Mouse (Mus musculus): ENCODE results near the gene Mylk3. TPM values are rescaled to one million over a fixed set of nuclear protein-coding genes. Genes with fewer than 3 reads are reported as not detected.

Mylk3 gene
- polyA plus RNA-seq (2015; fragmentation: Nextera tagmentation; extraction: Ambion mirVana): 2.6 and 4.7 TPM in 2 replicates

DNA sequence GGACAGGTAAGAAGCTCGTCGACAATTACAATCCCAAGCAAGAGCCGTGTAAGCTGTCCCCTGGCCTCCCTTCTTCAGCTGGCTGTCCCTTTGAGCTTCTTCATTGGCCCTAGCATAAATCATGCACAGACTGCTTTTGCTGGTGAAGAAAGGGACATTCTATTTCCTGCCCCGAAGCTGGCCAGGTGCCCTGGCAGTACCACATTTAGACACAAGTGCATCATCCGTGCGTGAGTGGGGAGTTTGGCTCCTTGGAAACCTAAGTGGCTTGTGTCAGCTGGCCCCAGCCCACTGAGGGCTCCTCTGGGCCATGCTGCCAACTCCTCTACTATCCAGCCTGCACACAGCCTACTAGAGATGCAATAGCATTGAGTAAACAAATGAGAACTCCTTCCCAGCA, at the start of gene Mylk3:
Gene Mylk3 (minus strand): TSS at position 141 of the 400 bp plus-strand sequence.
- Histone ChIP-seq H3K9me3 (ENCODE audit: low read length) (no peaks in the 10 kb centered on the region), H3K27me3 (replicated peaks; ENCODE audit: insufficient read depth, low read length) (no peaks in the 10 kb centered on the region), H3K9ac (replicated peaks; ENCODE audit: low read depth) (no peak within 1 kb of the TSS), H3K27ac (ENCODE audit: low read length) (no peak within 1 kb of the TSS), H3K4me3 (ENCODE audit: low read depth, low read length) (no peak within 1 kb of the TSS), H3K4me2 (replicated peaks; ENCODE audit: low read depth, low read length) (no peak within 1 kb of the TSS), H3K36me3 (ENCODE audit: insufficient read depth, low read length) (no peaks in the 10 kb centered on the region), H3K4me1 (ENCODE audit: insufficient read depth, low read depth, low read length) (no peaks in the 10 kb centered on the region)
- TF ChIP-seq EP300 (IDR thresholded peaks at IDR 0.05) (no peak), CTCF (IDR thresholded peaks at IDR 0.05) (no peak)
- ATAC-seq: 0 out of 2 replicates have a peak, but pooled peaks have one; percentile 14
- WGBS: 50% methylated on average over 6 of the region's 6 CpGs
- DNase-seq (ENCODE audit: low spot score): no peak

DNA sequence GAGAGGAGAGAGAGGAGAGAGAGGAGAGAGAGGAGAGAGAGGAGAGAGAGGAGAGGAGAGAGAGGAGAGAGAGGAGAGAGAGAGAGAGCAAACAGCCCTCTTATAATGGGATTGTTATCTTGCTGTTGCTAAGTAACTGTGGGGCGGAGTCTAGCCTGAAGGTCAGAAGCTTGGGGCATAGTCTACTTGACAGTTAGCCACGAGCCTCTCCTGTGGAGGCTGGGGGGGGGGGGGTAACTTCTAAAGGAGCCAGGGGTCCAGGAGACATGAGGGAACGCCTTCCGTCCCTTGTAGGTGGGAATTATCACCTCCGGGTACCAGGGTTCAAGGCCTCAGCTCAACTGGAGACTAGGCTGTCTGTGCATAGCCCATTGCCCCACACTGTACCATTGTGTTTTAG, 49.6 kb upstream of the Mylk3 start:
- no peak for ATAC-seq
- Histone ChIP-seq H3K9me3 (ENCODE audit: low read length) (no peaks in the 10 kb centered on the region), H3K4me3 (ENCODE audit: low read depth, low read length) (no peak overlapping the region), H3K4me2 (replicated peaks; ENCODE audit: low read depth, low read length) (no peak overlapping the region), H3K4me1 (ENCODE audit: insufficient read depth, low read depth, low read length) (peaks cover 6% of the 10 kb centered on the region; the same call in 1 of the 2 replicates), H3K36me3 (ENCODE audit: insufficient read depth, low read length) (no peaks in the 10 kb centered on the region), H3K27me3 (replicated peaks; ENCODE audit: insufficient read depth, low read length) (no peaks in the 10 kb centered on the region), H3K9ac (replicated peaks; ENCODE audit: low read depth) (no peak overlapping the region), H3K27ac (ENCODE audit: low read length) (no peak overlapping the region)
- peak; percentile 42 for DNase-seq (ENCODE audit: low spot score)
- 30% methylated on average over 5 of the region's 5 CpGs for WGBS
- no peak for TF ChIP-seq CTCF (IDR thresholded peaks at IDR 0.05)
- TF ChIP-seq EP300 (IDR thresholded peaks at IDR 0.05): no peak

DNA sequence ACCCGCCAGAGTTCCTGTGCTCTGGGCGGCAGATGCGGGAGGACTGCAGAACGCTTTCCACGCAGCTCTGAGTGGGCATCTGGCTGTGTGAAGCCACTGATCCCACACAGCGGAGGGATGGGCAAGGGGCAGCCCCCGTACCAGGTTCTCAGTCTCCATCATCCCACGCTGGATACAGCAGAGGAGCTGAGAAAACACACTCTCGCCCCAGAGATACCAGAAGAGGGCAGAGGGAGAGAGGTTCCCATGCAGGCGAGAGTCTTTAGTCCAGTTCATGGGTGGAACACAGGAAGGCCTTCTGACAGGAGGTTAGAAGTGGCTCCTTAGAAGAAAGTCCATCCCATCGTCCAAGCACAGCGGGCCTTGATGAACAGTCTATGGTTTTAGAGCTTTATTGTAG, 48.7 kb upstream of the Mylk3 start:
- Histone ChIP-seq H3K27me3 (replicated peaks; ENCODE audit: insufficient read depth, low read length) (no peaks in the 10 kb centered on the region), H3K4me2 (replicated peaks; ENCODE audit: low read depth, low read length) (no peak overlapping the region), H3K9me3 (ENCODE audit: low read length) (no peaks in the 10 kb centered on the region), H3K27ac (ENCODE audit: low read length) (no peak overlapping the region), H3K9ac (replicated peaks; ENCODE audit: low read depth) (no peak overlapping the region), H3K36me3 (ENCODE audit: insufficient read depth, low read length) (no peaks in the 10 kb centered on the region), H3K4me1 (ENCODE audit: insufficient read depth, low read depth, low read length) (peaks cover 8% of the 10 kb centered on the region; the same call in 1 of the 2 replicates), H3K4me3 (ENCODE audit: low read depth, low read length) (no peak overlapping the region)
- ATAC-seq (no peak), DNase-seq (ENCODE audit: low spot score) (no peak)
- WGBS: 78% methylated on average over 12 of the region's 12 CpGs
- TF ChIP-seq CTCF (IDR thresholded peaks at IDR 0.05) (no peak), EP300 (IDR thresholded peaks at IDR 0.05) (no peak)

DNA sequence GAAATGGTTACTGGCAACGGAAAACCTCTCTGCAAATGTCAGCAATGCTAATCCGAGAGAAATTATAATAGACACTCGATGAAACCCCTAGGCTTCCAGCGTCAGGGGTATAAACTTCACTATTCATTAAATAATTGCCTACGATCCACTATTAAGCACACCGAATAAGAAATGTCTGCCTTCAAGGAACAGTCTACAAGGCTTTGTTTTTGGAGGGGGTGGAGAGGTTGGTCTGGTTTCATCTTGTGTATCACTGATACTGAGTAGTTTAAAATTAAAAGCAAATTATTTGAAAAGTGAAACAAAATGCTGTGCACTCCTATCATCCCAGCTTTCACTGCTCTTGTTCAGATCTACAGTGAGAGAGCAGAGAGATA, 46.9 kb upstream of the Mylk3 start:
- no peaks in the 10 kb centered on the region for H3K36me3 ChIP-seq (ENCODE audit: insufficient read depth, low read length)
- no peak overlapping the region for H3K9ac ChIP-seq (replicated peaks; ENCODE audit: low read depth)
- H3K27me3 ChIP-seq (replicated peaks; ENCODE audit: insufficient read depth, low read length): no peaks in the 10 kb centered on the region
- ATAC-seq (peak; percentile 21), DNase-seq (ENCODE audit: low spot score) (no peak)
- 2% methylated on average over 6 of the region's 6 CpGs for WGBS
- no peaks in the 10 kb centered on the region for H3K9me3 ChIP-seq (ENCODE audit: low read length)
- TF ChIP-seq EP300 (IDR thresholded peaks at IDR 0.05) (no peak), CTCF (IDR thresholded peaks at IDR 0.05) (no peak)
- H3K4me1 ChIP-seq (ENCODE audit: insufficient read depth, low read depth, low read length): peaks cover 14% of the 10 kb centered on the region; the same call in 1 of the 2 replicates
- H3K4me3 ChIP-seq (ENCODE audit: low read depth, low read length): peak overlapping the region; percentile 94
- H3K4me2 ChIP-seq (replicated peaks; ENCODE audit: low read depth, low read length): peak overlapping the region; percentile 53
- no peak overlapping the region for H3K27ac ChIP-seq (ENCODE audit: low read length)

DNA sequence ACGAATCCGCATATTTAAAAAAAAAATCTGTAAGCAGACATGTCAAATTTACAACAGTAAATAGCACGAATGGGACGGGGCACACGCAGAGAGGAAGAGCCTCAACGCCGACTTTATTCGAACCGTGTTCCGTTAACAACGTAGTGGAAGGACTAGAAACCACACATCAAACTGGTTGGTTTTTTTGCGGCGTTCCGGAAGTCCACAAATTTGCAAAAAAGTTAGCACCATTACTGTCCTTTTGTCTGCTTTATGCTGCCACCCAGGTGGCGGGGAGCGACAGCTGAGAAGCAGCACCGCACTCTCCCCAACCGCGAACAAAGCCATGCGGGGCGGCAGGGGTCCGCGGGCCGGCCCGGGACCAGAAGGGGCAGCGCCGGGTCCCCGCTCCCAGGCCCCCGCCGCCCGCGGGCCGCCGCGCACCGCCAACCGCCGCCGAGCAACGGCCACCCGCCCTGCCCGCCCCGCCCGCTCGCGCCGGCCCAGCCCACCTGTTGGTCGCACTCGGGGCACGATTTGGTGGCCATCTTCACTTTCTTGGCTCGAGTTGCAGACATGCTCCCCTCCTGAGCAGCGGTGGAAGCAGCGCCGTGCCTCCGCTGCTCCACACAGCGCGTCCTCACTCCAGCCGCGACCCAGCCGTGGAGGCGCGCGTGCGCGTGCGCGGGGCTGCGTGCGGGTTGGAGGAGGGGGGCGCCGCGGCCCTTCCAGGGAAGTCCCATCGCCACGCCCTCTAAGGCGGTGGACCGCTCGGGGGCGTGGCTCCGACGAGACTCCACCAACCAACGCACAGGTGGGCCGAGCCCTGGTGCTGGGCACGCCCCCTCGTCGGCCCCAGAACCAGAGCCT, 46.2 kb upstream of the Mylk3 start, which contains the start of gene 4921524J17Rik:
Gene 4921524J17Rik (minus strand): TSS at position 666 of the 849 bp plus-strand sequence.
- peak; percentile 100 for ATAC-seq
- peak; percentile 99 for DNase-seq (ENCODE audit: low spot score)

More for the DNA sequence above, 46.2 kb upstream of the Mylk3 start, which contains the start of gene 4921524J17Rik:
- no peaks in the 10 kb centered on the region for H3K36me3 ChIP-seq (ENCODE audit: insufficient read depth, low read length)
- H3K4me1 ChIP-seq (ENCODE audit: insufficient read depth, low read depth, low read length): peaks cover 14% of the 10 kb centered on the region; the same call in 1 of the 2 replicates
- peak within 1 kb of the TSS; percentile 53 for H3K4me2 ChIP-seq (replicated peaks; ENCODE audit: low read depth, low read length)
- peak within 1 kb of the TSS; percentile 94 for H3K4me3 ChIP-seq (ENCODE audit: low read depth, low read length)
- no peak for TF ChIP-seq EP300 (IDR thresholded peaks at IDR 0.05)
- TF ChIP-seq CTCF (IDR thresholded peaks at IDR 0.05): peak; percentile 22; the same call in 1 of the 2 replicates
- WGBS: 3% methylated on average over 54 of the region's 85 CpGs
- H3K9ac ChIP-seq (replicated peaks; ENCODE audit: low read depth): peak within 1 kb of the TSS; percentile 73
- no peaks in the 10 kb centered on the region for H3K9me3 ChIP-seq (ENCODE audit: low read length)
- no peaks in the 10 kb centered on the region for H3K27me3 ChIP-seq (replicated peaks; ENCODE audit: insufficient read depth, low read length)
- peak within 1 kb of the TSS; percentile 89 for H3K27ac ChIP-seq (ENCODE audit: low read length)
